Mouse (Mus musculus) ES-Bruce4 (cell line): Measurements from ENCODE around the gene Tnfrsf8. TPM values are rescaled to one million over a fixed set of nuclear protein-coding genes. Genes with fewer than 3 reads are reported as not detected.
"Not testable (repeated sequence)": the region's sequence is repeated elsewhere in the genome, so short reads cannot be mapped to it uniquely, and the experiment has no call there.

Experiments
- H3K27ac ChIP-seq: 2 replicates; pipeline ENCODE4 v1.5.1; 2012; ENCODE audit warnings: low read length, inconsistent platforms; ENCODE audit not compliant: insufficient read depth
- H3K27me3 ChIP-seq: 2 replicates; pipeline ENCODE4 v1.6.1; 2012; ENCODE audit warnings: mild to moderate bottlenecking, low read length, inconsistent platforms; ENCODE audit not compliant: control insufficient read depth, poor library complexity, insufficient read depth, severe bottlenecking
- H3K36me3 ChIP-seq: 2 replicates; pipeline ENCODE4 v1.6.1; 2012; ENCODE audit warnings: inconsistent platforms, mild to moderate bottlenecking, low read length, moderate library complexity; ENCODE audit not compliant: control insufficient read depth, poor library complexity, insufficient read depth, severe bottlenecking
- H3K4me1 ChIP-seq: one replicate; pipeline ENCODE4 v1.8.1; 2011; ENCODE audit warnings: low read length; ENCODE audit not compliant: control insufficient read depth, insufficient read depth
- H3K4me3 ChIP-seq: 2 replicates; pipeline ENCODE4 v1.5.1; 2011; ENCODE audit warnings: low read depth, mild to moderate bottlenecking, low read length
- H3K9ac ChIP-seq: 2 replicates; pipeline ENCODE4 v1.6.1; 2012; ENCODE audit warnings: low read depth, mild to moderate bottlenecking, inconsistent platforms; ENCODE audit not compliant: poor library complexity, severe bottlenecking
- H3K9me3 ChIP-seq: replicated peaks from 2 replicates; pipeline ENCODE4 v1.6.1; 2012; ENCODE audit warnings: mild to moderate bottlenecking, low read length, inconsistent platforms; ENCODE audit not compliant: control insufficient read depth, poor library complexity, insufficient read depth, severe bottlenecking
- CTCF ChIP-seq: IDR thresholded peaks from one replicate; pipeline ENCODE4 v1.8.1; 2011; ENCODE audit warnings: low read depth, low read length
- EP300 ChIP-seq: IDR thresholded peaks from 2 replicates; pipeline ENCODE4 v1.6.1; 2011; ENCODE audit warnings: low read depth, low read length; ENCODE audit not compliant: insufficient read depth
- POLR2A ChIP-seq: IDR thresholded peaks from one replicate; pipeline ENCODE4 v1.8.1; 2011; ENCODE audit warnings: low read length; ENCODE audit not compliant: insufficient read depth
- polyA plus RNA-seq: library from polyadenylated mRNA; stranded (reverse); fragments of >200 nt; gene quantifications from 2 replicates; pipeline ENCODE4 v1.2.4, GENCODE M21; 2011; ENCODE audit warnings: low read depth; ENCODE audit not compliant: missing spikeins, insufficient read depth, insufficient read length

Gene Tnfrsf8
- polyA plus RNA-seq, 1 experiment, result 0.46 TPM

DNA sequence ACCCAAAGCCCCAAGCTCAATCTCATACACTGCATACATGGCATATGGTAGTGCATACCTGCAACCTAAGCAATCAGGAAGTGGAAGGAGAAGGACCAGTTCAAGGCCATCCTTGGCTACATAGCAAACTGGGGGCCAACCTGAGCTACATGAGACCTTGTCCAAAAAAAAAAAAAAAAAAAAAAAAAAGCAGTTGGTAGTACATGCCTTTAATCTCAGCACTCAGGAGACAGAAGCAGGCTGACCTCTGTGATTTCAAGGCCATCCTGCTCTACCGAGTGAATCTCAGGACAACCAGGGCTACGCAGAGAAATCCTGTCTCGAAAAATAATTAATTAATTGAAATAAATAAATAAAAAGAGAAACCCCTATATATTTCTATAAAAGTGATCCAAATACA, 1.7 kb downstream of the Tnfrsf8 start:
- H3K9me3 ChIP-seq, result no peaks in the 10 kb centered on the region
- H3K4me1 ChIP-seq, result no peaks in the 10 kb centered on the region
- H3K27me3 ChIP-seq, result no peaks in the 10 kb centered on the region
- TF ChIP-seq EP300, result no peak
- no peak for TF ChIP-seq POLR2A
- no peak for TF ChIP-seq CTCF
- no peaks in the 10 kb centered on the region for H3K36me3 ChIP-seq
- H3K4me3 ChIP-seq, result no peak overlapping the region
- H3K9ac ChIP-seq, result no peak overlapping the region
- H3K27ac ChIP-seq, result no peak overlapping the region

- H3K27me3 ChIP-seq, result no peaks in the 10 kb centered on the region
- H3K36me3 ChIP-seq, result no peaks in the 10 kb centered on the region
- H3K4me3 ChIP-seq, result no peak overlapping the region
- TF ChIP-seq EP300 (no peak), CTCF (no peak), POLR2A (no peak)
- H3K9ac ChIP-seq, result no peak overlapping the region
- no peaks in the 10 kb centered on the region for H3K4me1 ChIP-seq
- no peak overlapping the region for H3K27ac ChIP-seq
- H3K9me3 ChIP-seq, result no peaks in the 10 kb centered on the region
Measured at GRCm38 (mm10) chr4:145312530-145312929, 2.4 kb downstream of the Tnfrsf8 start.

DNA sequence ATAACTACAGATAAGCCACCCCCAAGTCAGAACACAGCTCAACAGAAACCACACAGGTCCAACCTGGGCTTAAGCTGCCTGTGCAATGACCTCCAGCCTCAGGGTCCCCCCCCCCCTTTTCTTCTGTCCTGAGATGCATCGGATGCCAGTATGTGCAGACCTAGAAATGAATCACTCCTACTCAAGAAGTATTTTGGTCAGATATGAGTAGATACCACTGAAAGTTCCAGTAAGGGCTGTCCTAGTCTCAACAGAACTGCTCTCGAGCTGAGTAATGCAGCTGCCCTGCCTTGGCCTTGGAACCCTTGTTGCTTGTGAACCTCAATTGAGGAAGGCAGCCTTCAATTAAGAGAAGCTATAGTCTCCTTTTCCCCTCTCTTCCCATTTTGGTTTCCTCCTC, 4.1 kb downstream of the Tnfrsf8 start:
- H3K27ac ChIP-seq, result no peak overlapping the region
- no peak for TF ChIP-seq EP300
- no peak for TF ChIP-seq CTCF
- TF ChIP-seq POLR2A, result no peak
- H3K36me3 ChIP-seq, result no peaks in the 10 kb centered on the region
- no peaks in the 10 kb centered on the region for H3K27me3 ChIP-seq
- no peak overlapping the region for H3K4me3 ChIP-seq
- H3K9me3 ChIP-seq, result no peaks in the 10 kb centered on the region
- peaks cover 2% of the 10 kb centered on the region for H3K4me1 ChIP-seq
- no peak overlapping the region for H3K9ac ChIP-seq

- Histone ChIP-seq H3K9ac (0 out of 2 replicates have a peak overlapping the region, but pooled peaks have one; percentile 31), H3K27me3 (no peaks in the 10 kb centered on the region), H3K4me1 (peaks cover 2% of the 10 kb centered on the region), H3K4me3 (no peak overlapping the region), H3K9me3 (no peaks in the 10 kb centered on the region), H3K27ac (peak overlapping the region; percentile 34; the same call in 1 of the 2 replicates), H3K36me3 (no peaks in the 10 kb centered on the region)
- TF ChIP-seq POLR2A, result no peak
- TF ChIP-seq EP300, result no peak
- no peak for TF ChIP-seq CTCF
Measured at GRCm38 (mm10) chr4:145306422-145306821, 8.5 kb downstream of the Tnfrsf8 start.

DNA sequence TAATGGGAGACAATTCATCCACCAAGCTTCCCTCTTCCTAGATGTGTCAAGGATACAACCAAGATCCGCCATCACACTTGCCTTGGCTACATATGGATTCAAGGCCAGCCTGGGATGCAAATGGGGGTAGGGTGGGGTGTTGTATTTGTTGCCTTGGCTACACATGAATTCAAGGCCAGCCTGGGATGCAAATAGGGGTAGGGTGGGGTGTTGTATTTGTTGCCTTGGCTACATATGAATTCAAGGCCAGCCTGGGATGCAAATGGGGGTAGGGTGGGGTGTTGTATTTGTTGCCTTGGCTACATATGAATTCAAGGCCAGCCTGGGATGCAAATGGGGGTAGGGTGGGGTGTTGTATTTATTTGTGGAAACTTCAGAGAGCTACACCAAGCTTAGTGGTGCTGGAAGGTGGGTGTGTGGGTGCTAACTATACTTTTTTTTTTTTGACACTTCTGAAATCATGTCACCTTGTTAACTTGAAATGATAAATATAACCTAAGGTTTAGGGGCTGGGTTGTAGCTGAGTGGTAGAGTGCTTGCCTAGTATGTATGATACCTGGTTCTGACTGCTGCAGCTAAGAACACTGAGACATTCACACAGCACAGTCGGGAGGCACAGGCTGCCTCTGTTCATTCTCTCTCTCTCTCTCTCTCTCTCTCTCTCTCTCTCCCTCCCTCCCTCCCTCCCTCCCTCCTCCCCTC, 9.2 kb downstream of the Tnfrsf8 start:
- H3K4me3 ChIP-seq, H3K9ac ChIP-seq, H3K36me3 ChIP-seq, H3K27me3 ChIP-seq, H3K9me3 ChIP-seq, H3K27ac ChIP-seq, H3K4me1 ChIP-seq: not testable (repeated sequence)

GRCm38 (mm10) chr4:145304109-145304508, 10.9 kb downstream of the Tnfrsf8 start:
- TF ChIP-seq CTCF (no peak), EP300 (no peak), POLR2A (no peak)
- Histone ChIP-seq H3K9me3 (no peaks in the 10 kb centered on the region), H3K4me1 (peaks cover 2% of the 10 kb centered on the region), H3K27ac (no peak overlapping the region), H3K4me3 (no peak overlapping the region), H3K9ac (no peak overlapping the region), H3K36me3 (no peaks in the 10 kb centered on the region), H3K27me3 (no peaks in the 10 kb centered on the region)
